Mouse (Mus musculus): Measurements from ENCODE around the gene Zcchc7. TPM values are rescaled to one million over a fixed set of nuclear protein-coding genes. Genes with fewer than 3 reads are reported as not detected.
"Not testable (repeated sequence)": the region's sequence is repeated elsewhere in the genome, so short reads cannot be mapped to it uniquely, and the experiment has no call there.

The Zcchc7 gene
- polyA plus RNA-seq, 1 experiment from 2014 or later, result 38.3 TPM

GRCm38 (mm10) chr4:44721237-44721636 lies 34.4 kb upstream of the Zcchc7 start:
- no peak for DNase-seq

GRCm38 (mm10) chr4:44740471-44740870 lies 15.2 kb upstream of the Zcchc7 start:
- Histone ChIP-seq H3K4me1 (ENCODE audit: control insufficient read depth, insufficient read depth, low read length) (no peaks in the 10 kb centered on the region), H3K9ac (replicated peaks; ENCODE audit: low read length) (no peak overlapping the region), H3K36me3 (ENCODE audit: control insufficient read depth, insufficient read depth, low read length) (no peaks in the 10 kb centered on the region), H3K27ac (replicated peaks; ENCODE audit: low read depth, low read length) (no peak overlapping the region), H3K27me3 (ENCODE audit: control insufficient read depth, insufficient read depth, low read length) (peaks cover 31% of the 10 kb centered on the region), H3K4me2 (ENCODE audit: low read length) (no peak overlapping the region), H3K9me3 (ENCODE audit: control insufficient read depth, low read length) (peaks cover 15% of the 10 kb centered on the region), H3K4me3 (replicated peaks; ENCODE audit: low read depth, low read length) (no peak overlapping the region)
- no peak for DNase-seq
- ATAC-seq (ENCODE audit: low FRiP score, low TSS enrichment), result no peak
- WGBS, result 81% methylated on average over 1 of the region's 1 CpGs

More at GRCm38 (mm10) chr4:44721237-44721636, 34.4 kb upstream of the Zcchc7 start:
- no peak overlapping the region for H3K4me2 ChIP-seq (ENCODE audit: low read length)
- no peak overlapping the region for H3K27ac ChIP-seq (replicated peaks; ENCODE audit: low read depth, low read length)
- no peaks in the 10 kb centered on the region for H3K36me3 ChIP-seq (ENCODE audit: control insufficient read depth, insufficient read depth, low read length)
- no peak for ATAC-seq (ENCODE audit: low FRiP score, low TSS enrichment)
- H3K4me1 ChIP-seq (ENCODE audit: control insufficient read depth, insufficient read depth, low read length), result no peaks in the 10 kb centered on the region
- no peak overlapping the region for H3K4me3 ChIP-seq (replicated peaks; ENCODE audit: low read depth, low read length)
- WGBS, result 89% methylated on average over 4 of the region's 4 CpGs
- H3K9ac ChIP-seq (replicated peaks; ENCODE audit: low read length), result no peak overlapping the region
- H3K27me3 ChIP-seq (ENCODE audit: control insufficient read depth, insufficient read depth, low read length), result peaks cover 42% of the 10 kb centered on the region
- H3K9me3 ChIP-seq (ENCODE audit: control insufficient read depth, low read length), result no peaks in the 10 kb centered on the region

- Histone ChIP-seq H3K36me3 (ENCODE audit: control insufficient read depth, insufficient read depth, low read length) (no peaks in the 10 kb centered on the region), H3K27ac (replicated peaks; ENCODE audit: low read depth, low read length) (peak overlapping the region; percentile 90), H3K27me3 (ENCODE audit: control insufficient read depth, insufficient read depth, low read length) (no peaks in the 10 kb centered on the region), H3K4me2 (ENCODE audit: low read length) (peak overlapping the region; percentile 86), H3K9ac (replicated peaks; ENCODE audit: low read length) (peak overlapping the region; percentile 91), H3K4me3 (replicated peaks; ENCODE audit: low read depth, low read length) (peak overlapping the region; percentile 88), H3K9me3 (ENCODE audit: control insufficient read depth, low read length) (no peaks in the 10 kb centered on the region), H3K4me1 (ENCODE audit: control insufficient read depth, insufficient read depth, low read length) (peaks cover 8% of the 10 kb centered on the region)
- peak; percentile 97 for ATAC-seq (ENCODE audit: low FRiP score, low TSS enrichment)
- DNase-seq, result peak; percentile 97
- under 1% methylated on average over 60 of the region's 60 CpGs for WGBS
Measured at GRCm38 (mm10) chr4:44756134-44756951, 666 bp downstream of the Zcchc7 start.

- not testable (repeated sequence) for H3K4me1 ChIP-seq (ENCODE audit: control insufficient read depth, insufficient read depth, low read length); H3K9me3 ChIP-seq (ENCODE audit: control insufficient read depth, low read length); H3K27me3 ChIP-seq (ENCODE audit: control insufficient read depth, insufficient read depth, low read length); DNase-seq; ATAC-seq (ENCODE audit: low FRiP score, low TSS enrichment); H3K36me3 ChIP-seq (ENCODE audit: control insufficient read depth, insufficient read depth, low read length)
- peak overlapping the region; percentile 88 for H3K4me3 ChIP-seq (replicated peaks; ENCODE audit: low read depth, low read length)
- peak overlapping the region; percentile 86 for H3K4me2 ChIP-seq (ENCODE audit: low read length)
- H3K9ac ChIP-seq (replicated peaks; ENCODE audit: low read length), result peak overlapping the region; percentile 91
- 5% methylated on average over 10 of the region's 10 CpGs for WGBS
- peak overlapping the region; percentile 90 for H3K27ac ChIP-seq (replicated peaks; ENCODE audit: low read depth, low read length)
Measured at GRCm38 (mm10) chr4:44757131-44757530, 1.5 kb downstream of the Zcchc7 start.

- no peak for ATAC-seq (ENCODE audit: low FRiP score, low TSS enrichment)
- WGBS, result 43% methylated on average over 3 of the region's 3 CpGs
- Histone ChIP-seq H3K9ac (replicated peaks; ENCODE audit: low read length) (no peak overlapping the region), H3K27ac (replicated peaks; ENCODE audit: low read depth, low read length) (no peak overlapping the region), H3K36me3 (ENCODE audit: control insufficient read depth, insufficient read depth, low read length) (0 out of 2 replicates have a peak, but pooled peaks cover 2% of the 10 kb centered on the region), H3K4me2 (ENCODE audit: low read length) (no peak overlapping the region), H3K4me1 (ENCODE audit: control insufficient read depth, insufficient read depth, low read length) (no peaks in the 10 kb centered on the region), H3K9me3 (ENCODE audit: control insufficient read depth, low read length) (no peaks in the 10 kb centered on the region), H3K27me3 (ENCODE audit: control insufficient read depth, insufficient read depth, low read length) (peaks cover 4% of the 10 kb centered on the region; the same call in 1 of the 2 replicates), H3K4me3 (replicated peaks; ENCODE audit: low read depth, low read length) (no peak overlapping the region)
- DNase-seq, result no peak
Measured at GRCm38 (mm10) chr4:44774890-44775289, 19.2 kb downstream of the Zcchc7 start.

GRCm38 (mm10) chr4:44776651-44777050 lies 21.0 kb downstream of the Zcchc7 start:
- DNase-seq (no peak), ATAC-seq (ENCODE audit: low FRiP score, low TSS enrichment) (no peak)
- H3K36me3 ChIP-seq (ENCODE audit: control insufficient read depth, insufficient read depth, low read length), result no peaks in the 10 kb centered on the region
- 44% methylated on average over 2 of the region's 2 CpGs for WGBS
- no peak overlapping the region for H3K9ac ChIP-seq (replicated peaks; ENCODE audit: low read length)
- no peaks in the 10 kb centered on the region for H3K4me1 ChIP-seq (ENCODE audit: control insufficient read depth, insufficient read depth, low read length)
- 0 out of 2 replicates have a peak overlapping the region, but pooled peaks have one; percentile 3 for H3K4me2 ChIP-seq (ENCODE audit: low read length)
- no peaks in the 10 kb centered on the region for H3K9me3 ChIP-seq (ENCODE audit: control insufficient read depth, low read length)
- no peak overlapping the region for H3K4me3 ChIP-seq (replicated peaks; ENCODE audit: low read depth, low read length)
- H3K27me3 ChIP-seq (ENCODE audit: control insufficient read depth, insufficient read depth, low read length), result peaks cover 4% of the 10 kb centered on the region; the same call in 1 of the 2 replicates
- H3K27ac ChIP-seq (replicated peaks; ENCODE audit: low read depth, low read length), result no peak overlapping the region

- Histone ChIP-seq H3K9ac (replicated peaks; ENCODE audit: low read length) (no peak overlapping the region), H3K27me3 (ENCODE audit: control insufficient read depth, insufficient read depth, low read length) (peaks cover 5% of the 10 kb centered on the region; the same call in 1 of the 2 replicates), H3K4me1 (ENCODE audit: control insufficient read depth, insufficient read depth, low read length) (no peaks in the 10 kb centered on the region), H3K9me3 (ENCODE audit: control insufficient read depth, low read length) (no peaks in the 10 kb centered on the region), H3K4me3 (replicated peaks; ENCODE audit: low read depth, low read length) (no peak overlapping the region), H3K36me3 (ENCODE audit: control insufficient read depth, insufficient read depth, low read length) (no peaks in the 10 kb centered on the region), H3K27ac (replicated peaks; ENCODE audit: low read depth, low read length) (no peak overlapping the region), H3K4me2 (ENCODE audit: low read length) (0 out of 2 replicates have a peak overlapping the region, but pooled peaks have one; percentile 3)
- ATAC-seq (ENCODE audit: low FRiP score, low TSS enrichment), result no peak
- WGBS, result 75% methylated on average over 3 of the region's 3 CpGs
- no peak for DNase-seq
Measured at GRCm38 (mm10) chr4:44777101-44777500, 21.4 kb downstream of the Zcchc7 start.

- no peak for ATAC-seq (ENCODE audit: low FRiP score, low TSS enrichment)
- no peaks in the 10 kb centered on the region for H3K9me3 ChIP-seq (ENCODE audit: control insufficient read depth, low read length)
- no peak overlapping the region for H3K4me3 ChIP-seq (replicated peaks; ENCODE audit: low read depth, low read length)
- H3K4me2 ChIP-seq (ENCODE audit: low read length), result no peak overlapping the region
- peaks cover 6% of the 10 kb centered on the region; the same call in 1 of the 2 replicates for H3K27me3 ChIP-seq (ENCODE audit: control insufficient read depth, insufficient read depth, low read length)
- no peak for DNase-seq
- H3K4me1 ChIP-seq (ENCODE audit: control insufficient read depth, insufficient read depth, low read length), result no peaks in the 10 kb centered on the region
- H3K27ac ChIP-seq (replicated peaks; ENCODE audit: low read depth, low read length), result no peak overlapping the region
- no peaks in the 10 kb centered on the region for H3K36me3 ChIP-seq (ENCODE audit: control insufficient read depth, insufficient read depth, low read length)
- H3K9ac ChIP-seq (replicated peaks; ENCODE audit: low read length), result no peak overlapping the region
Measured at GRCm38 (mm10) chr4:44777711-44778110, 22.0 kb downstream of the Zcchc7 start.

- no peak overlapping the region for H3K4me3 ChIP-seq (replicated peaks; ENCODE audit: low read depth, low read length)
- H3K9me3 ChIP-seq (ENCODE audit: control insufficient read depth, low read length), result no peaks in the 10 kb centered on the region
- WGBS, result 42% methylated on average over 3 of the region's 3 CpGs
- no peaks in the 10 kb centered on the region for H3K4me1 ChIP-seq (ENCODE audit: control insufficient read depth, insufficient read depth, low read length)
- H3K27me3 ChIP-seq (ENCODE audit: control insufficient read depth, insufficient read depth, low read length), result peaks cover 6% of the 10 kb centered on the region
- no peaks in the 10 kb centered on the region for H3K36me3 ChIP-seq (ENCODE audit: control insufficient read depth, insufficient read depth, low read length)
- DNase-seq, result no peak
- no peak overlapping the region for H3K4me2 ChIP-seq (ENCODE audit: low read length)
- no peak overlapping the region for H3K27ac ChIP-seq (replicated peaks; ENCODE audit: low read depth, low read length)
- H3K9ac ChIP-seq (replicated peaks; ENCODE audit: low read length), result no peak overlapping the region
- ATAC-seq (ENCODE audit: low FRiP score, low TSS enrichment), result no peak
Measured at GRCm38 (mm10) chr4:44778316-44778715, 22.6 kb downstream of the Zcchc7 start.
